Mouse (Mus musculus) ovary, postnatal 14 days (tissue): ENCODE data around the gene Polr3a.
A peak's percentile ranks its signal among the peaks of the same experiment; 100 is the strongest.
"Not testable (repeated sequence)": the region's sequence is repeated elsewhere in the genome, so short reads cannot be mapped to it uniquely, and the experiment has no call there.

Source experiments
- DNase-seq: peaks from one replicate; pipeline ENCODE4 v3.0.0; 2022; ENCODE audit warnings: low spot score

Gene Polr3a

GRCm38 (mm10) chr14:24491266-24491981 lies 4.6 kb upstream of the Polr3a start:
- DNase-seq: no peak

GRCm38 (mm10) chr14:24490468-24491265 lies 3.8 kb upstream of the Polr3a start:
- peak; percentile 96 for DNase-seq

DNA sequence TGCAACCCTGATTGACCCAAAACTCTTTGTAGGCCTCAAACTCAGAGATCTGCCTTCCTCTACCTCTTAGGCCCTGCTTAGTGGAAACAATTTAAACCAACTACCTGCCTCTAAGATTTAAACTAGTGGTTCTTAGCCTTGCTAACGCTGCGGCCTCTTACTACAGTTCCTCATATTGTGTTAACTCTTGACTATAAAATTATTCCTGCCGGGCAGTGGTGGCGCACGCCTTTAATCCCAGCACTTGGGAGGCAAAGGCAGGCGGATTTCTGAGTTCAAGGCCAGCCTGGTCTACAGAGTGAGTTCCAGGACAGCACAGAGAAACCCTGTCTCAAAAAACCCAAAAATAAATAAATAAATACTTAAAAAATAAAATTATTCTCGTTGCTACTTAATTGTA lies 2.9 kb upstream of the Polr3a start:
- DNase-seq: not testable (repeated sequence)

DNA sequence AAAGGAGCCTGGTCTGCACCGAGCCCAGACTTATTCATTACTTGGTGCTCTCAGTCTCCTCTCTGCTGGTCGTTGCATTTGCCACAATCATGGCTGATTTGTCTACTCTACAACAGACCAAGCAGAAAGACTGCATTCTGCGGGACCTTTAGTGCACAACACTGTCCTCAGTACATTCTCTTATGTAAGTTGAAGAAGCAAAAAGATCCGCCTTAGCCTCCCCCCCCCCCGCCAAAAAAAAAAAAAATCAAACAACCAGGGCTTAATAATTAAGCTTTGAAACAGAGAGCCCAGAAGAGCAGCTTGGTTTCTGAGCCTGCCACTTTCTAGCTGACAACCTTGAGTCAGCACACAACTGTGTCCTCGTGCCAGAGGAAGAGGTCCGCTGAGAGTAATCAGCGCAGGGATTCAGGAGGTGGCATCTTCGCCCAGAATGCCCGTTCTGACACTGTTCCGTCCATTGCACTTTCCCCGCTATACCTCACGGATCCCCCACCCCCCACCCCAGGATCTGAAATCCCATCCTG lies 554 bp downstream of the Polr3a start:
- no peak for DNase-seq

GRCm38 (mm10) chr14:24468806-24469205 lies 18.1 kb downstream of the Polr3a start:
- DNase-seq: no peak

DNA sequence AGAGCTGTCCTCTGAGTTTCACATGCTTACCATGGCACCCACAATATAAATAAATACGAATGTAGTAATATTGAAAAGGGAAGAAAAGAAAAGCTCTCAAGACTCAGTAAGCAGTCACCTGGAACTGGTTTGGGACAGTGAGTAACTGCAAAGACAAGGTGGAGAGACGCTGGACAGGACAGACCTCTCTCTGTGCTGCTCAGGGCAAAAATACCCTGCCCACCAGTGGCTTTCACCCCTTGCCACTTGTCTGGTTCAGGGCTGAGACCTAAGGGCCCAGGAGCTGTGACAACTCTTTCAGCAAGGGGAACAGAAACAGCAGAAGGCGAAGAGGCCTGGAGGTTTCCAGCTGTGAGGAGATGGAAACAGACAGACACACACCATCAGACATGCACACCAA lies 28.7 kb downstream of the Polr3a start:
- no peak for DNase-seq

GRCm38 (mm10) chr14:24443529-24443928 lies 43.3 kb downstream of the Polr3a start:
- not testable (repeated sequence) for DNase-seq
